ENCODE assay signal across 8 mouse cellular contexts in the genomic region with DNA sequence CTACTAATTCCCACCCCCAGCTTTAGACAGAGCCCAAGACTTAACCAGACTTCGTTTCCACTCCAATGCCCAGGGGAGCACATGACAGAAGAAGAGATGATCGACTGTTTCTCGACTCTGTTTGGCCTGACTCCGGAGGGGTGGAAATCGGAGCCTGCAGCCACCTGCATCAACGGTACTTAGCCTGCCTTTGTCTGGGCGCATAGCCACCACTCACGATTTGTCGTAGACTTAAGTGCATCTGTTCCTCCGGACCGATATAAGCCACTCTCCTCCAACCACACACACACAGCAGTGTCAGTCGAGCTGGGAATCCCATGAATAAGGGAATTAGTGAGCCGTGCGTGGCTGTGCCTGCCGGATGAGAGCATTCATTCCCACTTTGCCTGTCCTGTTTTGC. TPM values are rescaled to one million over a fixed set of nuclear protein-coding genes. Genes with fewer than 3 reads are reported as not detected.
DNase-seq lines count a peak whose midpoint lies in the region; ATAC-seq and TF ChIP-seq lines count a peak whose summit lies in the region.
"Had no signal": no experiment of that assay in that cellular context is flagged by ENCODE, and none has a peak within 500 bp of the region (broad histone marks: within the 10 kb centered on the region; RNA-seq: fewer than 3 reads in every experiment).

No protein-coding gene starts in this region.

- no peaks in the 10 kb centered on the region for H3K36me3 ChIP-seq in CH12.LX (replicated peaks in 1 of 2; ENCODE audit: control insufficient read depth in 1 of 2, insufficient read depth in 1 of 2, low read length in 1 of 2)
- H3K36me3 ChIP-seq in embryonic facial prominence, embryonic 15.5 days = no peaks in the 10 kb centered on the region
- H3K36me3 ChIP-seq in limb, embryonic 13.5 days = no peaks in the 10 kb centered on the region
- H3K36me3 ChIP-seq in intestine, embryonic 15.5 days = no peaks in the 10 kb centered on the region
- H3K36me3 ChIP-seq: limb, embryonic 12.5 days had no signal

- H3K4me3 ChIP-seq in CH12.LX (replicated peaks in 1 of 3; ENCODE audit: low read depth in 2 of 3, low read length in 2 of 3, poor library complexity in 1 of 3) = no peak overlapping the region
- no peak overlapping the region for H3K4me3 ChIP-seq in embryonic facial prominence, embryonic 15.5 days (replicated peaks)
- H3K4me3 ChIP-seq in limb, embryonic 13.5 days = no peak overlapping the region
- no peak overlapping the region for H3K4me3 ChIP-seq in intestine, embryonic 15.5 days (replicated peaks)
- H3K4me3 ChIP-seq in left cerebral cortex, adult 2 months = no peak overlapping the region
- H3K4me3 ChIP-seq: limb, embryonic 12.5 days had no signal

- WGBS in embryonic facial prominence, embryonic 15.5 days = 16% methylated on average over 15 of the region's 15 CpGs
- 48% methylated on average over 15 of the region's 15 CpGs for WGBS in limb, embryonic 13.5 days
- WGBS in intestine, embryonic 15.5 days = 44% methylated on average over 15 of the region's 15 CpGs

- H3K4me1 ChIP-seq in CH12.LX (ENCODE audit: control insufficient read depth in 1 of 2, insufficient read depth in 2 of 2) = peaks cover 11 to 37% of the 10 kb centered on the region in 2 experiments
- H3K4me1 ChIP-seq in embryonic facial prominence, embryonic 15.5 days = peaks cover 26% of the 10 kb centered on the region
- H3K4me1 ChIP-seq in limb, embryonic 13.5 days = peaks cover 18% of the 10 kb centered on the region
- 0 out of 2 replicates have a peak, but pooled peaks cover 7% of the 10 kb centered on the region for H3K4me1 ChIP-seq in intestine, embryonic 15.5 days (replicated peaks)

- H3K4me2 ChIP-seq in CH12.LX (ENCODE audit: insufficient read depth, low read depth, poor library complexity, severe bottlenecking) = peak overlapping the region; percentile 0; the same call in 1 of the 2 replicates
- H3K4me2 ChIP-seq in embryonic facial prominence, embryonic 15.5 days (replicated peaks) = peak overlapping the region; percentile 17; the same call in 1 of the 2 replicates
- H3K4me2 ChIP-seq in limb, embryonic 13.5 days (replicated peaks) = 0 out of 2 replicates have a peak overlapping the region, but pooled peaks have one; percentile 14
- no peak overlapping the region for H3K4me2 ChIP-seq in intestine, embryonic 15.5 days (replicated peaks)
- H3K4me2 ChIP-seq: limb, embryonic 12.5 days had no signal

- TF ChIP-seq POLR2A in CH12.LX (IDR thresholded peaks at IDR 0.05; ENCODE audit: low read depth, low read length) = no peak

- H3K27ac ChIP-seq in CH12.LX (ENCODE audit: insufficient read depth, low read depth) = no peak overlapping the region
- H3K27ac ChIP-seq in embryonic facial prominence, embryonic 15.5 days (replicated peaks) = peak overlapping the region; percentile 55; the same call in 1 of the 2 replicates
- no peak overlapping the region for H3K27ac ChIP-seq in limb, embryonic 13.5 days
- no peak overlapping the region for H3K27ac ChIP-seq in intestine, embryonic 15.5 days
- H3K27ac ChIP-seq in left cerebral cortex, adult 2 months = no peak overlapping the region
- H3K27ac ChIP-seq: limb, embryonic 12.5 days had no signal

- in situ Hi-C loops in CH12.LX (cut with MboI; ENCODE audit: low pct_ligation_motif_present, low pct_unique_long_range_greater_than_20kb, low sequenced_read_pairs) = no loop called here

- intact Hi-C loops in heart, postnatal 36 days (cut with DNase I) = no loop called here
- intact Hi-C loops in left cerebral cortex, adult 2 months (cut with DNase I) = no loop called here

- no peak overlapping the region for H3K9ac ChIP-seq in CH12.LX (ENCODE audit: insufficient read depth, low read depth)
- no peak overlapping the region for H3K9ac ChIP-seq in embryonic facial prominence, embryonic 15.5 days
- H3K9ac ChIP-seq in limb, embryonic 13.5 days = no peak overlapping the region
- H3K9ac ChIP-seq in intestine, embryonic 15.5 days = no peak overlapping the region
- H3K9ac ChIP-seq: limb, embryonic 12.5 days had no signal

- ATAC-seq in embryonic facial prominence, embryonic 15.5 days (ENCODE audit: insufficient number of reproducible peaks, low FRiP score, low TSS enrichment, low read depth) = peak; percentile 59; the same call in 1 of the 2 replicates
- ATAC-seq in limb, embryonic 13.5 days (ENCODE audit: low FRiP score, low read depth) = peak; percentile 36
- no peak for ATAC-seq in intestine, embryonic 15.5 days

- TF ChIP-seq EP300 in CH12.LX (IDR thresholded peaks at IDR 0.05; ENCODE audit: low read length) = no peak

- TF ChIP-seq CTCF in CH12.LX (conservative IDR thresholded peaks at IDR 0.05 in 1 of 2, IDR thresholded peaks at IDR 0.05 in 1 of 2; ENCODE audit: low read depth in 2 of 2, low read length in 2 of 2) = no peak
- no peak for TF ChIP-seq CTCF in left cerebral cortex, adult 2 months (IDR thresholded peaks at IDR 0.05)

- no peak for TF ChIP-seq RAD21 in CH12.LX (IDR thresholded peaks at IDR 0.05; ENCODE audit: low read depth, low read length)

- peaks cover 7% of the 10 kb centered on the region for H3K9me3 ChIP-seq in CH12.LX (replicated peaks; ENCODE audit: low read length)
- H3K9me3 ChIP-seq in embryonic facial prominence, embryonic 15.5 days (replicated peaks) = no peaks in the 10 kb centered on the region
- H3K9me3 ChIP-seq in limb, embryonic 13.5 days = no peaks in the 10 kb centered on the region
- no peaks in the 10 kb centered on the region for H3K9me3 ChIP-seq in intestine, embryonic 15.5 days
- H3K9me3 ChIP-seq: limb, embryonic 12.5 days had no signal

- H3K27me3 ChIP-seq in CH12.LX (replicated peaks) = peaks cover 6% of the 10 kb centered on the region
- H3K27me3 ChIP-seq in embryonic facial prominence, embryonic 15.5 days = no peaks in the 10 kb centered on the region
- H3K27me3 ChIP-seq in limb, embryonic 13.5 days = no peaks in the 10 kb centered on the region
- H3K27me3 ChIP-seq in intestine, embryonic 15.5 days (replicated peaks) = no peaks in the 10 kb centered on the region
- H3K27me3 ChIP-seq: limb, embryonic 12.5 days had no signal

- no peaks in the 10 kb centered on the region for H3K79me2 ChIP-seq in CH12.LX (replicated peaks; ENCODE audit: control insufficient read depth, extremely low read depth, insufficient read depth, poor library complexity, severe bottlenecking)

- DNase-seq in A20 (ENCODE audit: low read depth, low spot score) (peak; percentile 80), CH12.LX (ENCODE audit: extremely low read depth) (peak; percentile 34)
- DNase-seq in heart, postnatal 36 days = no peak
- no peak for DNase-seq in left cerebral cortex, adult 2 months (ENCODE audit: extremely low spot score in 1 of 2, low spot score in 2 of 2)

- dilution Hi-C loops in CH12.LX (cut with MboI; ENCODE audit: extremely low pct_ligation_motif_present, extremely low pct_unique_long_range_greater_than_20kb, low sequenced_read_pairs) = no loop called here

TF ChIP-seq in CH12.LX, 34 proteins besides CTCF, POLR2A, EP300 and RAD21:
- TF ChIP-seq ETS1 (conservative IDR thresholded peaks at IDR 0.05; ENCODE audit: low read depth, low read length) (no peak), MAX (IDR thresholded peaks at IDR 0.05; ENCODE audit: low read length) (0 out of 2 replicates have a peak, but pooled peaks have one; percentile 43), TCF12 (IDR thresholded peaks at IDR 0.05; ENCODE audit: low read depth, low read length) (no peak), ZNF384 (IDR thresholded peaks at IDR 0.05; ENCODE audit: low read depth, low read length) (no peak), GABPA (IDR thresholded peaks at IDR 0.05; ENCODE audit: insufficient replicate concordance, low read depth, low read length) (no peak), TBP (conservative IDR thresholded peaks at IDR 0.05; ENCODE audit: low read depth, low read length) (no peak)
TF ChIP-seq in CH12.LX: peak in this region for 1.

RNA-seq across cellular contexts. Expression of gene Bcl7a, which starts 19.4 kb away (rescaled TPM):
- total RNA-seq in CH12.LX (2012; rRNA removed) (3.6 and 4.3 TPM in 2 replicates), CH12.LX (2014; rRNA removed) (1.9 and 2.3 TPM in 2 replicates)
- polyA plus RNA-seq in CH12.LX (2012; ENCODE audit: insufficient read length, low read depth) = 6.3 and 7.2 TPM in 2 replicates
- polyA plus RNA-seq in embryonic facial prominence, embryonic 15.5 days (2015; fragmentation: Nextera tagmentation; extraction: Ambion mirVana) = 28.9 and 31.0 TPM in 2 replicates
- polyA plus RNA-seq in limb, embryonic 13.5 days (2015; fragmentation: Nextera tagmentation; extraction: Ambion mirVana) = 31.2 and 33.1 TPM in 2 replicates
- total RNA-seq in heart, postnatal 36 days (2021) = 10 to 100 TPM in 1 of 2 experiments, 1 to 10 TPM in 1; 7.1 to 12.3 TPM
- 15.9 and 16.4 TPM in 2 replicates for polyA plus RNA-seq in intestine, embryonic 15.5 days (2015; fragmentation: Nextera tagmentation; extraction: Ambion mirVana)
- total RNA-seq in left cerebral cortex, adult 2 months (2021) = 10 to 100 TPM; 65.4 to 68.2 TPM

Comparison
In these comparisons a context has a peak if more than half of its experiments do, and no peak if none do; other contexts are left out.
1. DNase-seq: peak in A20 (single experiment) and CH12.LX (single experiment); none in heart, postnatal 36 days (0 of 2) and left cerebral cortex, adult 2 months (0 of 2).